Mouse (Mus musculus): ENCODE measurements around the gene Grid1.

- TF ChIP-seq POLR2AphosphoS5 (IDR thresholded peaks at IDR 0.05; ENCODE audit: insufficient replicate concordance, low read depth, low read length) = no peak
- no peak for TF ChIP-seq CTCF (IDR thresholded peaks at IDR 0.05; ENCODE audit: low read depth, low read length)
- no peak for TF ChIP-seq GATA1 (IDR thresholded peaks at IDR 0.05; ENCODE audit: borderline replicate concordance, low read length)
- no peak for TF ChIP-seq TAL1 (conservative IDR thresholded peaks at IDR 0.05; ENCODE audit: low read depth, low read length)
- TF ChIP-seq GATA2 (IDR thresholded peaks at IDR 0.05; ENCODE audit: borderline replicate concordance, low read depth, low read length) = no peak
Measured at GRCm38 (mm10) chr14:35097166-35097565, 277.3 kb downstream of the Grid1 start.
